Mouse (Mus musculus) testis, adult 2 months (tissue): ENCODE data around the gene Fpr2. TPM values are rescaled to one million over a fixed set of nuclear protein-coding genes. Genes with fewer than 3 reads are reported as not detected.

Source experiments
- H3K27ac ChIP-seq: fragments of 200-500 bp; 2 replicates; pipeline ENCODE4 v1.5.1; 2012; ENCODE audit warnings: low read depth, low read length; ENCODE audit not compliant: control insufficient read depth, insufficient read depth
- H3K27me3 ChIP-seq: fragments of 200-500 bp; 2 replicates; pipeline ENCODE4 v1.6.1; 2012; ENCODE audit warnings: mild to moderate bottlenecking, low read length, moderate library complexity; ENCODE audit not compliant: control insufficient read depth, insufficient read depth
- H3K36me3 ChIP-seq: fragments of 200-500 bp; 2 replicates; pipeline ENCODE4 v1.6.1; 2012; ENCODE audit warnings: mild to moderate bottlenecking, low read length; ENCODE audit not compliant: control insufficient read depth, insufficient read depth
- H3K4me1 ChIP-seq: fragments of 200-500 bp; 2 replicates; pipeline ENCODE4 v1.6.1; 2012; ENCODE audit warnings: low read length; ENCODE audit not compliant: control insufficient read depth, insufficient read depth
- H3K4me3 ChIP-seq: fragments of 200-500 bp; 2 replicates; pipeline ENCODE4 v1.5.1; 2012; ENCODE audit warnings: low read depth, mild to moderate bottlenecking, low read length, moderate library complexity, mixed read lengths; ENCODE audit not compliant: control insufficient read depth
- CTCF ChIP-seq: fragments of 200-500 bp; IDR thresholded peaks from 2 replicates; pipeline ENCODE4 v1.5.1; 2012; ENCODE audit warnings: low read depth, mild to moderate bottlenecking, inconsistent platforms, low read length, moderate library complexity; ENCODE audit not compliant: control insufficient read depth, insufficient read depth, insufficient replicate concordance
- POLR2A ChIP-seq: fragments of 200-500 bp; IDR thresholded peaks from 2 replicates; pipeline ENCODE4 v1.6.1; 2012; ENCODE audit warnings: low read depth, mild to moderate bottlenecking, inconsistent platforms, low read length, moderate library complexity; ENCODE audit not compliant: control insufficient read depth
- polyA plus RNA-seq: library from polyadenylated mRNA; depleted of rRNA; stranded (reverse); fragments of >200 nt; gene quantifications from 2 replicates; pipeline ENCODE4 v1.2.3, GENCODE M21; 2012

The Fpr2 gene
- polyA plus RNA-seq, 1 experiment, result not detected

DNA sequence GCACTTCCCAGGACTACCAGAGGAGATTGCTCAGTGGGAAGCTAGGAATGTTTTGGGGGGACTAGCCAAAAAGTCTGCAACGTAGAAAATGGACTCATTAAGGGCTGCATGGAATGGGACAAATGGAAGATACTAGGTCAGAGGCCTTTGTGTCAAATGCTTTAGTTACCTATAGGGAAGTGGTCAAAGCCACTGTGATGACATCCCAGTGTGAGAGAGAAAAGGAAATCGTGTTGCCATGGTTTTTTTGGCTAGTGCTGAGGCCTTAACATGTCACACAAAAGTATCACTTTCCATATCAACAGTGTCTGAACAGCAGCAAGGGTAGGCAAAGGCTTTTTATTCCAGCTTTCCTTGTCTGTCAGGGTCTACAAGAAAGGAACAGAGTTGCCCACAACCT is 22.5 kb upstream of the Fpr2 start:
- Histone ChIP-seq H3K4me3 (no peak overlapping the region), H3K4me1 (no peaks in the 10 kb centered on the region), H3K36me3 (no peaks in the 10 kb centered on the region), H3K27ac (no peak overlapping the region), H3K27me3 (no peaks in the 10 kb centered on the region)
- TF ChIP-seq CTCF (no peak), POLR2A (no peak)

DNA sequence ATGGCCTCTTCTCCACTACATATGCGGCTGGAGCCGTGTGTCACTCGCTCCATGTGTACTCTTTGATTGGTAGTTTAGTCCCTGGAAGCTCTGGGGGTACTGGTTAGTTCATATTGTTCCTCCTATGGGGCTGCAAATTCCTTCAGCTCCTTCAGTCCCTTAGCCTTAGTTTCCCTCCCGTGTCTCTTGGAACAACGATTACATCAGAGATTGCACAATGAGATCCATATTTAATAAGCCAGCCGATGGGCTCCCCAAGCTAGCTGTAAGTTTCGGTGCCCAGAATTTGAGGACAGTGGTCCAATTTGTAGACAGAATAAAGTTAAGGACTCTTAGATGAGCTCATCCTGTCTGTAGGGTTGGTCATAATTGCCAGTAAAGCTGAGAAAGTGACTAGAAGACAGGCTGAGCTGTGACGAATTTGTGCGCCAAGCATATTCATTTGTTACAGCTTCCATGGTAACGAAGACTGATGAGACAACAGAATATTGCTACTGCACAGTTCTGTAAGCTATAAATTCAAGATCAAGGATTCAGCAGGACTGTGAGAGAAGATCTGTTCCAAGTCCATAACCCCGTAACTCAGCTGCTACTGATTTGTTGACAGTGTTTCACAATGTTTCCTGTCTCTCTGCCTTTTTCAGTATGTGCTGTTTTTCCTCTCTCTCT is 20.7 kb upstream of the Fpr2 start:
- Histone ChIP-seq H3K4me1 (no peaks in the 10 kb centered on the region), H3K27me3 (no peaks in the 10 kb centered on the region), H3K27ac (no peak overlapping the region), H3K36me3 (no peaks in the 10 kb centered on the region), H3K4me3 (no peak overlapping the region)
- TF ChIP-seq POLR2A (no peak), CTCF (no peak)

DNA sequence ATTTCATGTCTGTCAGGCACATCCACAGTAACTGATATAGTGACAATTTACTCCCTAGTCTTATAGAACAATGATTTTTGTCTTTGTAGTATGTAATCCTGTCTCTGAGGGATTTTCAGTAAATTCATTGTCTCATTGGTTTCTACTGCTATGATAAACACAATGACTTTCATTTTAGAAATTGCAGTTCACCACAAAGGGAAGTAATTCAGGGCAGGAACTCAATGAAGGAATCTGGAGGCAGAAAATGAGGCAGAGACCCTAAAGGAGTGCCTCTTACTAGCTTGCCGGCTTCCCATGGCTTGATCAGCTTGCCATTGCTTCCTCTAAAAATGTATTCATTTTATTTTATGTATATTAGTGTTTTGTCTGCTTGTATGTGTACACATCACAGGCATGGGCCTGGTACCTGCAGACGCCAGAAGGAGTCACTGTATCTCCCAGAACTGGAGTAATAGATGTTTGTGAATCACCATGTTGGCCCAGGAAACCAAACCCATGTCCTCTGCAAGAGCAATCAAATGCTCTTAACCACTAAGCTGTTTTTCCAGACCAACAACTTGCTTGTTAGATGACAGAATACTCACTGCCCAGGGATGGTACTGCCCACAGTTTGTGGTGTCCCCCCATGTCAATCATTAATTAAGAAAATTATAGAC is 16.6 kb upstream of the Fpr2 start:
- no peaks in the 10 kb centered on the region for H3K4me1 ChIP-seq
- no peak overlapping the region for H3K27ac ChIP-seq
- no peaks in the 10 kb centered on the region for H3K36me3 ChIP-seq
- TF ChIP-seq CTCF, result no peak
- TF ChIP-seq POLR2A, result no peak
- no peaks in the 10 kb centered on the region for H3K27me3 ChIP-seq
- no peak overlapping the region for H3K4me3 ChIP-seq

DNA sequence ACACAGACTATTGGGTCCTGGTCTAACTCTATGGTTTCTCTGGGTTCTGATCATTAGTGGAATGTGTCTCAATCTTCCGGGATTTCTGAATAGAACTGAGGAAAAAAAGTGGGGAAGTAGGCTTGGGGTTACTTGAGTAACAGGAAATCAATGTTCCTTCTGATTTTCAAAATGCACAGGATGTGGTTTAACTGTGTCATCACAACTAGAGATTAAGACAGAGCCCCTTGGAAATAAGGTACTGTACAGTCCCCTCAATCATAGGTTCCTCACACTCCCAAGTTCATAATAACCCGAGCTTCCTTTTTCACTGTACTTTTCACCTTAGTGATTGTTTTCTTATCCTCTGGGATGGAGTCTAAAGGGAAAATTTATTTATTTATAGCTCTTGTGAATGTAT is 15.9 kb upstream of the Fpr2 start:
- no peaks in the 10 kb centered on the region for H3K36me3 ChIP-seq
- no peaks in the 10 kb centered on the region for H3K4me1 ChIP-seq
- H3K4me3 ChIP-seq, result no peak overlapping the region
- no peaks in the 10 kb centered on the region for H3K27me3 ChIP-seq
- no peak overlapping the region for H3K27ac ChIP-seq
- TF ChIP-seq CTCF, result no peak
- no peak for TF ChIP-seq POLR2A

DNA sequence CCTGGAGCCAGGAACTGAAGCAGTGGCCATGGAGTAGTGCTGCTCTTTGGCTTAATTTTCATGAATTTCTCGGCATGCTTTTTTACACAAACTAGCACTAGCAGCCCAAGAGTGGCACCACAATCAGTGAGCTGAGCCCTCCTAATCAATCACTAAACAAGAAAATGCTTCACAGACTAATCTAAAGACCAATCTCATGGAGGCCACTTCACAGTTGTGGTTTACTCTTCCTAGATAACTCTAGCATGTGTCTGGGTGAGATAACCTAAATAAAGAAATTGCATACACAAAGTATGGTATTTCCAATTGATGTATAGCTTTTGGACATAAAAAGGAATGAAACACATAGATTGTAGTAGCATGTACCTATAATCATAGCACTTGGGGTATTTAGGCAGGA is 8.3 kb upstream of the Fpr2 start:
- TF ChIP-seq POLR2A (no peak), CTCF (no peak)
- H3K36me3 ChIP-seq, result no peaks in the 10 kb centered on the region
- H3K27ac ChIP-seq, result no peak overlapping the region
- H3K4me1 ChIP-seq, result no peaks in the 10 kb centered on the region
- no peak overlapping the region for H3K4me3 ChIP-seq
- H3K27me3 ChIP-seq, result no peaks in the 10 kb centered on the region

DNA sequence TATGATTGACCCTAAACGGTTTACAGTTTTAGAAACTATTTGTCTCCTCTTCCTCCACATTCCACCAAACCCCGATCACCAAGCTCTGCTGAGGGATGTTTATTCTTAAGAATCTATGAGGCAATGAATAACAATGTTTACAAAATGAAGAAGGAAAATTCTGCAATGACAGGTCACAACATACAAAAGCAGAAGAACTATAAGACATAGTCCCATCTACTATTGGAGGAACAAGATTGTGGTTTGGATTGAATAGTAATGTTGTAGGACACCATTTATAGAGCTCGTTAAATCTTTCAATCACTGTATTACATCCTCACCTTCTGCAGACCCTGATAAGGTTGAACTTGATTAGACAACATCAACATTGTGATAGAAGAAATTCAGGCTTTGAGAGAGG is 5.0 kb upstream of the Fpr2 start:
- Histone ChIP-seq H3K4me3 (no peak overlapping the region), H3K27ac (no peak overlapping the region), H3K27me3 (no peaks in the 10 kb centered on the region), H3K36me3 (no peaks in the 10 kb centered on the region), H3K4me1 (no peaks in the 10 kb centered on the region)
- TF ChIP-seq CTCF (no peak), POLR2A (no peak)

DNA sequence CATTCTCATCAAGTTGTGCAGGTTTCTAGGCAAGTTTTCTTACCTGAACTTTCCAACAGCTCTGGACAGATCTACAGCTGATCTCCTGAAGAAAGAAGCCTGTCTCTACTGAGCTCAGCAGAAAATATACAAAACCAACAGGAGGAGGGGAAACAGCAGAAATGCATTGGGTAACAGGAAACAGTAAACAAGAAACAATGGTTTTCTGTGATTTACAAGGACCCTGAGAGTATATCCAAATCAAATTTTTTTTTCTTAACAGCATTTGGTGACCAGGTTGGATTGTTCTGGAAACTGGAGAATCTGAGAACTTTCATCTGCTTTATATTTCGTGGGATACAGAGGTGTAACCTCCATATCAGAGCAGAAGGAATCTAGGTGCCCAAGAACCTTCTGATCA is 3.8 kb upstream of the Fpr2 start, which contains the start of gene Fpr1:
Gene Fpr1, minus strand, starts transcription at position 101 of the 400 bp plus-strand sequence.
- Histone ChIP-seq H3K27ac (no peak within 1 kb of the TSS), H3K4me3 (no peak within 1 kb of the TSS), H3K27me3 (no peaks in the 10 kb centered on the region), H3K4me1 (no peaks in the 10 kb centered on the region), H3K36me3 (no peaks in the 10 kb centered on the region)
- TF ChIP-seq CTCF (no peak), POLR2A (no peak)
